Mouse (Mus musculus): ENCODE results near the gene Slc16a12. TPM values are rescaled to one million over a fixed set of nuclear protein-coding genes. Genes with fewer than 3 reads are reported as not detected.
"Not testable (repeated sequence)": the region's sequence is repeated elsewhere in the genome, so short reads cannot be mapped to it uniquely, and the experiment has no call there.

Slc16a12 gene
- polyA plus RNA-seq, 1 experiment from 2014 or later = 19.1 TPM

DNA sequence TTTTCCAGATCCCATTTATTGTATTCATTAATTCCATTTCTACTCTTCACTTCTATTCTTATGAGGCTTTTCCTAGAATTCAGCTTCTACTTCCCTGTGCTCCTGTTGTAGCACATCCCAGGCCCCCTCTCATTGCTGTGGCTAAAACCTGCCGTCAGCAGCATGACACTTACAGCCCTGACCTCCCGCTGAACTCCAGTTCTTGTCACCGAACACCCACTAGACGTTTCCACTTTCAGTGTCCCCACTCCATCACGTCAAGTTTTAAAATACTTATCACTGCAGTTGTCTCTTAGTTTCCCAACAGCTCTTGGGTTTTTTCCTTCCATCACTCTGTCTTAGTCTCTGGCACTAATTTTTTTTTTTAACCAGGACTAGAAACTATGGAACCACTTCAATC lies 6.2 kb upstream of the Slc16a12 start:
- 7% methylated on average over 5 of the region's 5 CpGs for WGBS
- Histone ChIP-seq H3K4me2 (replicated peaks; ENCODE audit: low read depth, low read length) (no peak overlapping the region), H3K4me1 (ENCODE audit: insufficient read depth, low read length) (no peaks in the 10 kb centered on the region), H3K9me3 (ENCODE audit: low read length) (peaks cover 4% of the 10 kb centered on the region; the same call in 1 of the 2 replicates), H3K27ac (ENCODE audit: low read length) (no peak overlapping the region), H3K4me3 (ENCODE audit: low read length) (no peak overlapping the region), H3K27me3 (ENCODE audit: insufficient read depth, low read length) (no peaks in the 10 kb centered on the region), H3K9ac (replicated peaks; ENCODE audit: low read length) (no peak overlapping the region), H3K36me3 (ENCODE audit: insufficient read depth, low read length) (no peaks in the 10 kb centered on the region)
- no peak for ATAC-seq (ENCODE audit: low FRiP score, low TSS enrichment)

DNA sequence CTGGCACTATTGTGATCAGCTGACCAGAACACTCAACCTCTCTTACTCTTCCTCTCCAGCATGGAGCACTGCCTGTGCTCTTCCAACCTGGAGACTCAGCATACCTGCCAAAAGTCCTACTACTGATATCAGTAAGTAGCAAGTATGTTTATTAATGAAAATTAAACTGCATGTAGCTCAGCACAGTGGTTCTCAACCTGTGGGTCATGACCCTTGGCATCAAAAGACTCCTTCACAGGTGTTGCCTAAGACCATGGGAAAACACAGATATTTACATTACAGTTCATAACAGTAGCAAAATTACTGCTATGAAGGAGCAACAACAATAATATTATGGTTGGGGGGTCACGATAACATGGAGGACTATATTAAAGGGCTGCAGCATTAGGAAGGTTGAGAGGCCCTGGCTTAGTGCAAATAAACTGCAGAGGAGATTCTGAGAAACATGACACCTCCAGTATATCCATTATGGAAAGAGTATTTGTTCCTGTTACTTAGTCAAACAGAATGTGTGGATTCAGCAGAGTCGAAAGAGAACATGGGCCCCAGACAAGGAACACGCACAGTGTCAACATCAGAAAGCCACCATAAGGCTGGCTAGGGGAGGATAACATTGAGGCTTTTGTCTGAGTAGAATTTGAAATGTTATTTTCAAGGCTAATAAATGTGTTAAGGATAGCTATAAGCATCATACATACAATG lies 5.5 kb upstream of the Slc16a12 start:
- H3K9me3 ChIP-seq (ENCODE audit: low read length) = peaks cover 4% of the 10 kb centered on the region; the same call in 1 of the 2 replicates
- no peaks in the 10 kb centered on the region for H3K36me3 ChIP-seq (ENCODE audit: insufficient read depth, low read length)
- H3K4me3 ChIP-seq (ENCODE audit: low read length) = no peak overlapping the region
- 54% methylated on average over 3 of the region's 3 CpGs for WGBS
- no peak overlapping the region for H3K9ac ChIP-seq (replicated peaks; ENCODE audit: low read length)
- H3K4me2 ChIP-seq (replicated peaks; ENCODE audit: low read depth, low read length) = no peak overlapping the region
- ATAC-seq (ENCODE audit: low FRiP score, low TSS enrichment) = no peak
- H3K27ac ChIP-seq (ENCODE audit: low read length) = no peak overlapping the region
- H3K4me1 ChIP-seq (ENCODE audit: insufficient read depth, low read length) = no peaks in the 10 kb centered on the region
- no peaks in the 10 kb centered on the region for H3K27me3 ChIP-seq (ENCODE audit: insufficient read depth, low read length)

DNA sequence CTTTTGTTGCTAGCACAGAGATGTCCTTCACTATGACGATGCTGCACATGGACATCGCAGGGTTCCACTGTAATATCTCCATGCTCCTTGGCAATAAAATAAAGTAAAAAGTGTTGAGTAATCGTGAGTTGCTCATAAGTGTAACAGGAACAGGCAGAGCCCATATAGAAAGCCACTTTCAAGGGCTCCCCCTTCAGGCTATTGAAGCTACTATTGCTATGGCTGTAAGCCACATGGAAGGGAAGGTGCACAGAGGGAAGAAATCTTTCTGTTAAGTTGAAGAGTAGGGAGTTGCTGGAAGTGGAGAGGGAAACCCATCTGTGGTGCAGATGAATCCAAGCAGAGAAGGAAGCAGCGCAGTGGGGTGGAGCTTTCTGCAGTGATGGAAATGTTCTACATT lies 4.1 kb upstream of the Slc16a12 start:
- H3K27me3 ChIP-seq (ENCODE audit: insufficient read depth, low read length) = peaks cover 7% of the 10 kb centered on the region; the same call in 1 of the 2 replicates
- no peak for ATAC-seq (ENCODE audit: low FRiP score, low TSS enrichment)
- WGBS = 83% methylated on average over 4 of the region's 4 CpGs
- peaks cover 4% of the 10 kb centered on the region; the same call in 1 of the 2 replicates for H3K9me3 ChIP-seq (ENCODE audit: low read length)
- H3K36me3 ChIP-seq (ENCODE audit: insufficient read depth, low read length) = no peaks in the 10 kb centered on the region
- peaks cover 9% of the 10 kb centered on the region; the same call in 1 of the 2 replicates for H3K4me1 ChIP-seq (ENCODE audit: insufficient read depth, low read length)
- H3K4me3 ChIP-seq (ENCODE audit: low read length) = no peak overlapping the region
- H3K27ac ChIP-seq (ENCODE audit: low read length) = no peak overlapping the region
- no peak overlapping the region for H3K9ac ChIP-seq (replicated peaks; ENCODE audit: low read length)
- H3K4me2 ChIP-seq (replicated peaks; ENCODE audit: low read depth, low read length) = no peak overlapping the region

DNA sequence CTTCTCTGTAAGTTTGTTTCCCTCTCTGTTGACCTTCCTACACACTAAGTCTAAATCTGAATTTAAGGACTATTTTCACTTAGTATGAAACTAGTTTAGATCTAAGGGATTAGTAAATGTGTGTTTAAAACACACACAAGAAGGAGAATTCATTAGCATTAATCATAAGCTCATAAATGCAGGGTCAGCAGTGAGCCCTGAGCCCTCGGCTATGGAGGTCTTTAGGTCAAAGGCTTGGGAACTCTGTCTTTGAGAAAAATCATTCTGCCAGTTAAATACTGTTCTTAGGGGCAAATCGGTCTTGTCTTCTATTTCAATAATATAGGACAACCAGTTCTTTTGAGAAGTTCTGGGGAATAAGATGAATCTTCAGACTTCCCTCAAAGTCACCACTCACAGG lies 1.9 kb upstream of the Slc16a12 start:
- 56% methylated on average over 2 of the region's 2 CpGs for WGBS
- Histone ChIP-seq H3K4me1 (ENCODE audit: insufficient read depth, low read length) (peaks cover 10% of the 10 kb centered on the region; the same call in 1 of the 2 replicates), H3K27me3 (ENCODE audit: insufficient read depth, low read length) (peaks cover 10% of the 10 kb centered on the region; the same call in 1 of the 2 replicates), H3K27ac (ENCODE audit: low read length) (0 out of 2 replicates have a peak overlapping the region, but pooled peaks have one; percentile 20), H3K36me3 (ENCODE audit: insufficient read depth, low read length) (no peaks in the 10 kb centered on the region), H3K4me2 (replicated peaks; ENCODE audit: low read depth, low read length) (no peak overlapping the region), H3K9me3 (ENCODE audit: low read length) (no peaks in the 10 kb centered on the region), H3K9ac (replicated peaks; ENCODE audit: low read length) (no peak overlapping the region), H3K4me3 (ENCODE audit: low read length) (no peak overlapping the region)
- ATAC-seq (ENCODE audit: low FRiP score, low TSS enrichment) = no peak

DNA sequence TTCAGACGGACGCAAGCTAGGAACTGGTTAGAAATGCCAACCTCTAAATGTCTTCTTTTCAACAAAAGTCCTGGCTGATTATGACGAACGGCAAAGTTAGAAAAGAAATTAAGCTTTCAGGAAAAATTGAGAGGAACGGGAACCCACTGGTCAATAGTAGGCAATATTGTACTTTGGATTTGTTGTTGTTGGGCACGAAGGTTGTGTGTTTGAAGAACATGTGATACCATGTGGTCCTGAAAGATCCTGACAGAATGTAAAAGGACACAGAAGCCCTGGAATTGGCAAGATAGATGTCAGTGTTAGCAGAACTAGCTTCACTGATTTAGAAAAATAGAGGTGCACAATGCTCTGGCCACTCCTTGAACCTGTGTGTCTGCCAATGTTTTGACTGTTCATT lies 880 bp upstream of the Slc16a12 start:
- ATAC-seq (ENCODE audit: low FRiP score, low TSS enrichment); H3K9me3 ChIP-seq (ENCODE audit: low read length); H3K36me3 ChIP-seq (ENCODE audit: insufficient read depth, low read length); H3K9ac ChIP-seq (replicated peaks; ENCODE audit: low read length); H3K27ac ChIP-seq (ENCODE audit: low read length); H3K4me3 ChIP-seq (ENCODE audit: low read length); H3K27me3 ChIP-seq (ENCODE audit: insufficient read depth, low read length); H3K4me2 ChIP-seq (replicated peaks; ENCODE audit: low read depth, low read length): not testable (repeated sequence)
- peaks cover 10% of the 10 kb centered on the region; the same call in 1 of the 2 replicates for H3K4me1 ChIP-seq (ENCODE audit: insufficient read depth, low read length)
- WGBS = 92% methylated on average over 6 of the region's 6 CpGs

DNA sequence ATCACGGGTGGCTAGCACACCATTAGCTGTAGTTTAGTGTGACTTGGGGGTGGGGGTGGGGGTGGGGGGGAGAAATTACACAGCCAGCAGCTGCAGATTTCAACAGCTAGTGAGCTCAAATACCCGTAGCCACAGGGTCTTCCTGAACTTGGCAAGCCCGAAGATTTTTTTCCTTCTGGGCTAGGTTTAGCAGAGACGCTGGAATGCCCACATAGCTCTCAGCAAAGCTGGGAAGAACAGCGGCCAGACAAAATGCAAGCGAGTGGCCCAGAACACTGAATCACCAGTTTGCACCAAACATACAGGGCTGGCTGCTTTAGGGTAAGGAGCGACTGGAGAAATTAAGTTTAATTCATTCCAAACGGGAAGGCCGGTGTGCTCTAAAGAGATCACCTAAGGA lies 888 bp downstream of the Slc16a12 start:
- ATAC-seq (ENCODE audit: low FRiP score, low TSS enrichment) = peak; percentile 28
- 9% methylated on average over 9 of the region's 9 CpGs for WGBS
- H3K9ac ChIP-seq (replicated peaks; ENCODE audit: low read length) = peak overlapping the region; percentile 77
- no peaks in the 10 kb centered on the region for H3K9me3 ChIP-seq (ENCODE audit: low read length)
- H3K27me3 ChIP-seq (ENCODE audit: insufficient read depth, low read length) = peaks cover 10% of the 10 kb centered on the region; the same call in 1 of the 2 replicates
- peak overlapping the region; percentile 82 for H3K27ac ChIP-seq (ENCODE audit: low read length)
- H3K4me2 ChIP-seq (replicated peaks; ENCODE audit: low read depth, low read length) = peak overlapping the region; percentile 93
- peaks cover 10% of the 10 kb centered on the region; the same call in 1 of the 2 replicates for H3K4me1 ChIP-seq (ENCODE audit: insufficient read depth, low read length)
- no peaks in the 10 kb centered on the region for H3K36me3 ChIP-seq (ENCODE audit: insufficient read depth, low read length)
- H3K4me3 ChIP-seq (ENCODE audit: low read length) = peak overlapping the region; percentile 67

DNA sequence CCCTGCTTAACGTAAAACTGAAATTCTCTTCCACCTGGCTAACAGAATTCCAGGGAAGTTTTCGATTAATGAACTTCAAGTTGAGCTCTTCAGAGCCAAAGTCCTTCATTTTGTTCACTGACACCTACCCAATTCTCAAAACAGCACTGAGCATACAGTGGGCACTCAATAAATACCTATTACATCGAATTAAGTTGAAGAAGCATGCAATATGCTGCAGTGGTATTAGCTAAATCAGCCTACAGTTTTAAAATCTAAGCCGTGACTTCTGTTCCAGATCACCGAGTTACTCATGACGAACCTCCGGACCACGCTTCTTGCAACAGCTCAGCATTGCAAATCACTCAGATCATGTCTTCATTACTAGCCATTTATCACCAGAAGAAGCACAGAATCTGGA lies 2.1 kb downstream of the Slc16a12 start:
- H3K9ac ChIP-seq (replicated peaks; ENCODE audit: low read length) = no peak overlapping the region
- 54% methylated on average over 8 of the region's 8 CpGs for WGBS
- peaks cover 10% of the 10 kb centered on the region; the same call in 1 of the 2 replicates for H3K27me3 ChIP-seq (ENCODE audit: insufficient read depth, low read length)
- H3K9me3 ChIP-seq (ENCODE audit: low read length) = no peaks in the 10 kb centered on the region
- H3K36me3 ChIP-seq (ENCODE audit: insufficient read depth, low read length) = no peaks in the 10 kb centered on the region
- peak overlapping the region; percentile 93 for H3K4me2 ChIP-seq (replicated peaks; ENCODE audit: low read depth, low read length)
- no peak for ATAC-seq (ENCODE audit: low FRiP score, low TSS enrichment)
- peaks cover 10% of the 10 kb centered on the region; the same call in 1 of the 2 replicates for H3K4me1 ChIP-seq (ENCODE audit: insufficient read depth, low read length)
- H3K27ac ChIP-seq (ENCODE audit: low read length) = 0 out of 2 replicates have a peak overlapping the region, but pooled peaks have one; percentile 38
- 0 out of 2 replicates have a peak overlapping the region, but pooled peaks have one; percentile 67 for H3K4me3 ChIP-seq (ENCODE audit: low read length)

DNA sequence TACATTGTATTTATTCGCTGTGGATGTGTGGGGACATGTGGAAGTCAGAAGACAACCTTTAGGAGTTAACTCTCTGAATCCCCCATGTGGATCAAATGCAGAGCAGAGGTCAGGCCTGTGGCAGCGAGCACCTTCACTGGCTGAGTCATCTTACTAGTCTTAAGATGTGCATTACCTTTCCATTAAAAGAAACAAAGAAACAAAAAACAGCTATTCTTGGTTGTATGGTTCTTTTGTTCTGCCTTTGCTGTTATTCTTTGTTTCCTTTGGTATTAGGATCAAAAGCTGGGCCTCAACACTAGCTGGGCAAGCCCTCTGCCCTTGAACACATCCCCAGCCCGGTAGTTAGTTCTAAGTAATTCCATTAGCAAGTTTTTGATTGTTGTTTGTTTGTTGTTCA lies 9.2 kb downstream of the Slc16a12 start:
- WGBS = 84% methylated on average over 3 of the region's 3 CpGs
- H3K9ac ChIP-seq (replicated peaks; ENCODE audit: low read length) = no peak overlapping the region
- no peak overlapping the region for H3K27ac ChIP-seq (ENCODE audit: low read length)
- no peak for ATAC-seq (ENCODE audit: low FRiP score, low TSS enrichment)
- no peaks in the 10 kb centered on the region for H3K36me3 ChIP-seq (ENCODE audit: insufficient read depth, low read length)
- H3K9me3 ChIP-seq (ENCODE audit: low read length) = no peaks in the 10 kb centered on the region
- H3K4me2 ChIP-seq (replicated peaks; ENCODE audit: low read depth, low read length) = no peak overlapping the region
- no peaks in the 10 kb centered on the region for H3K4me1 ChIP-seq (ENCODE audit: insufficient read depth, low read length)
- no peak overlapping the region for H3K4me3 ChIP-seq (ENCODE audit: low read length)
- H3K27me3 ChIP-seq (ENCODE audit: insufficient read depth, low read length) = no peaks in the 10 kb centered on the region

DNA sequence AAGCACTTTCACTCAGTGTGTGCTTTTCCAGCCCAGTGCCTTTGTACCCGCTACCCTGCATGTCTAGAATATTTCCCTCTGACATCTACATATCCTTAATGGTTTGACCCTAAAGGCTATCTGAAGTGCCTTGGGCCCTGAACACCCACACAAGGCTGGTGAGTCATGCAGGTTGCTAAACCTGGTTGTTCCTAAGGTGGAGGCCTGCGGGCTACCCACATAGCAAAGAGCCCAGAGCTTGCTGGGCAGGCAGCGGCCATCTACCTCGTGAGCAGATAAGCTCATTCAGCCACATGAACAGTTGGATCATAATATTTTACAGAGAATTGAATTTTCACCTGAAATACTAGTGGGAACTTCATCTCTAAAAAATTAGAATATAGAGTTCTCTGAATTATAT lies 11.2 kb downstream of the Slc16a12 start:
- no peaks in the 10 kb centered on the region for H3K27me3 ChIP-seq (ENCODE audit: insufficient read depth, low read length)
- H3K4me3 ChIP-seq (ENCODE audit: low read length) = no peak overlapping the region
- whole genome bisulfite sequencing = 80% methylated on average over 4 of the region's 4 CpGs
- no peaks in the 10 kb centered on the region for H3K9me3 ChIP-seq (ENCODE audit: low read length)
- no peak overlapping the region for H3K9ac ChIP-seq (replicated peaks; ENCODE audit: low read length)
- H3K4me1 ChIP-seq (ENCODE audit: insufficient read depth, low read length) = no peaks in the 10 kb centered on the region
- no peaks in the 10 kb centered on the region for H3K36me3 ChIP-seq (ENCODE audit: insufficient read depth, low read length)
- no peak overlapping the region for H3K4me2 ChIP-seq (replicated peaks; ENCODE audit: low read depth, low read length)
- ATAC-seq (ENCODE audit: low FRiP score, low TSS enrichment) = 0 out of 2 replicates have a peak, but pooled peaks have one; percentile 23
- H3K27ac ChIP-seq (ENCODE audit: low read length) = no peak overlapping the region

DNA sequence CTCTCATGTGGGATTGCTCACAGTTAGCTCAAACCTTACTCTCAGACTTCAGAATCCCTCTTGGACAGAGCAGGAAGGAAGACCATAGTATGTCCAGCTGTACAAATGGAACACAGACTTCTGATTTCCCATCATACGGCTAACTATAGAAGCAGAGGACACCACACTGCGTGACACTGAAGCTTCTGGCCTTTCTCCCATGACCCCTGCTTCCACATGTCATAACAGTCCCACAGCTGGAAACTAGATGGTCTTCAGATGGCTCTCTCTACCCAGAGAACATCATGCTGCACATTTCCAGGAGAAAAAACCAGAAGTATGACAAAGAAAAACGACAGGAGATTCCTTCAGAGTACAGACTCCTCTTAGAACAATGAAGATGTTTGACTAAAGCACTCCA lies 14.1 kb downstream of the Slc16a12 start:
- no peaks in the 10 kb centered on the region for H3K9me3 ChIP-seq (ENCODE audit: low read length)
- H3K4me2 ChIP-seq (replicated peaks; ENCODE audit: low read depth, low read length) = no peak overlapping the region
- H3K4me3 ChIP-seq (ENCODE audit: low read length) = no peak overlapping the region
- H3K27ac ChIP-seq (ENCODE audit: low read length) = no peak overlapping the region
- no peaks in the 10 kb centered on the region for H3K27me3 ChIP-seq (ENCODE audit: insufficient read depth, low read length)
- no peaks in the 10 kb centered on the region for H3K4me1 ChIP-seq (ENCODE audit: insufficient read depth, low read length)
- WGBS = 60% methylated on average over 3 of the region's 3 CpGs
- 0 out of 2 replicates have a peak, but pooled peaks have one; percentile 12 for ATAC-seq (ENCODE audit: low FRiP score, low TSS enrichment)
- no peaks in the 10 kb centered on the region for H3K36me3 ChIP-seq (ENCODE audit: insufficient read depth, low read length)
- no peak overlapping the region for H3K9ac ChIP-seq (replicated peaks; ENCODE audit: low read length)
